Mouse (Mus musculus) gastrocnemius, postnatal 25 days (tissue): ENCODE measurements around the gene Cib4. TPM values are rescaled to one million over a fixed set of nuclear protein-coding genes. Genes with fewer than 3 reads are reported as not detected.

Experiments used
- DNase-seq: peaks from one replicate; pipeline ENCODE4 v3.0.0; 2022
- total RNA-seq, 2 experiments: library from RNA; stranded (reverse); gene quantifications; 1 replicate in 1 of 2; 2 replicates in 1 of 2; pipeline ENCODE4 v1.2.3; 2021

The Cib4 gene
- total RNA-seq, 2 experiments from 2014 or later = not detected

DNA sequence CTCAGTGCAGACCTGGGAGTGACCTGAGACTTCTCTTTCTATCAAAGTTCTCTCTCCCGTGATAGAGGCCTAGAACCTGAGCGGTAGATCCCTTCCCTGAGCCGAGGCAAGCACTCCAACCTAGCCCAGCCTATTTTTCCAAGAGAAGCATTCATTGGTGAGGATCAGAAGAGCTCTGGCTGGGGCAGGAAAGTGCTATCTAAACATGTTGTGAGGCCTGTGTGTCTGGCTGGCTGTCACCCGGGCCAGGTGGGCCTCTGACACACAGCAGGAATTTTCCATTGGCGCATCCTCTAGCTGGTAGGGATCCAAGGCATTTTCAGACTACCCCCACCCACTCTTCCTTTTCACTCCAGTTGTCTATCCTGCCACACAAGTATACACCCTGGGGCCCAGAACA is 26.2 kb upstream of the Cib4 start:
- DNase-seq = no peak

DNA sequence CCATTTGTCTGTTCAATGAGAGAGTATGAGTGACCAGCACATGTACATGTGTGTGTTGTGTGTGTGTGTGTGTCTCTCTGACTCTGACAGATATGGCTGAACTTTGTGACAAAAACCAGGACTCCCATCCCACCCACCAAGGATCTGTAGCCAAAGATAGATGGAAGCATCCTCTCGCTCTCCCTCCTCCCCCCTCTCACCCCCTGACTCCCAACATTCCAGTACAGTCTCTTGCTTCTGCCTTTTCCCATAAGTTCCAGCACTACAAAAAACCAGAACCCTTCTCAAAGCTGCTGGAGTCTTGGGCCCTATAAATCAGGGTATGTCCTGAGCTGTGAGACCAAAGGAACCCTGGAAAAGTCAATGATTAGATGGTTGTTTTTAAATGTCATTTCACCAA is 22.8 kb upstream of the Cib4 start:
- DNase-seq = no peak

GRCm38 (mm10) chr5:30559986-30560493 is 14.4 kb upstream of the Cib4 start:
- no peak for DNase-seq

- no peak for DNase-seq
Measured at GRCm38 (mm10) chr5:30559421-30559820, 13.8 kb upstream of the Cib4 start.

- no peak for DNase-seq
Measured at GRCm38 (mm10) chr5:30556284-30556683, 10.6 kb upstream of the Cib4 start.

GRCm38 (mm10) chr5:30554981-30555380 is 9.3 kb upstream of the Cib4 start:
- DNase-seq = no peak

DNA sequence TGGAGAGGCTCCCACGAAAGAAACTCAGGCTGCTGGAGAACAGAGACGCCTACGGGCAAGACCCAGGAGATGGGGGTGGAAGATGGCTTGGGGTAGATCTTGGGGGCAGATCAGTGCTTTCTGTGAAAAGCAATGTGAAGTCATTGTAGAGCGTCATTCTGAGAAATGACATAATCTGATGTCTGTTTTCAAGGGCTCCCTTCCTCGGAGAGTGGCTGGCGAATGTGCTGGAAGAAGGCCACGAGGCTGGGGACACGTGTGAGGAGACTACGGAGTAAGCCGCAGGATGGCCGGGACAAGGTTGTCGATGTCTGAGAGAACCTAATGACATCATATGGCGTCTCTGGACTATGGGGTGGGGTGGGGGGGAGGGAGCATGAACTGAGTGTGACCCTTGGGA is 8.3 kb upstream of the Cib4 start:
- DNase-seq = no peak

DNA sequence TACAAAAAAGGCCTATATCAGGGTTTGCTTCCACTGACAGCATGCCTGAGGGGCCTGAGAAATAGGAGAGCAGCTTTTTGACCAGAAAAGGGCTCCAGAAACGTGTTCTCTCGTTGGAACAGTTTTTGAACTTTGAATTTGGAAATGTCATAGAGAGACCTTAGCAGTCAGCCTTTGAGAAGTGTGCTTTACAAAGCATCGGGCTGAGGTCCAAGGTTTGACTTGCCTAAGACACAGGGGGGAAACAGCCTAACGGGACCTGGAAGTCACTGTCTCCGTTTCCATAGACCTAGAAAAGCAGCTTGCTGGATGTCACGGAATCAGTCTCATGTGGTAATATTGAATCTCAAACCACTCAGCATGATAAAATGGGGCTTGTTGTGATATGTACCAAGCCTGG is 6.4 kb upstream of the Cib4 start:
- DNase-seq = no peak

DNA sequence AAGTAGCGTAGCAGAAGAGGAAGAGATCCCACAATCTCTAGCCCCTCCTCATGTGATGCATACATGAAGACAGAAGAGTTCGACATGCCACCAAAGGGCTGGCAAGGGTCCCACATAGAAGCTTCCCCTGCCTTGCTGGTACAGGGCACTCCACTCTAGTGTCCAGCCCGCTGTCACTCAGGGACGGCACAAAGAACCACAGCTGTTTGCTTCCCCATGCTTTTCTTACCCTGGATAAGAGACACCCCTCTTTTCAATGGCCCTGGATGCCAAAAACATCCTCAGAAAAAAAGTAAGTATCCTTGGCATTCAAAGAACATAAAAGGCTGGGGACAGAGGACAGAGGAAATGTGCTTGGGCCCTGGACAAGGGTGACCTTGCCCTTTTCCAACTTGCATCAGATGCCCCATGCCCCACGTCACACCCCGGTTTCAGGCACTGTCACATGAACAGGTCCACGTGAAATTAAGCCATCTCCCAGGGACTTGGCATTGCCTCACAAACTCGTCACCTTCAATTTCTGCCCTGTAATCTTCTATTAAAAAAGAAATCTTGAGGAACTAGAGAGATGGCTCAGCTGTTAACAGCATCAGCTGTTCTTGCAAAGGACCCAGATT is 5.5 kb upstream of the Cib4 start:
- no peak for DNase-seq

DNA sequence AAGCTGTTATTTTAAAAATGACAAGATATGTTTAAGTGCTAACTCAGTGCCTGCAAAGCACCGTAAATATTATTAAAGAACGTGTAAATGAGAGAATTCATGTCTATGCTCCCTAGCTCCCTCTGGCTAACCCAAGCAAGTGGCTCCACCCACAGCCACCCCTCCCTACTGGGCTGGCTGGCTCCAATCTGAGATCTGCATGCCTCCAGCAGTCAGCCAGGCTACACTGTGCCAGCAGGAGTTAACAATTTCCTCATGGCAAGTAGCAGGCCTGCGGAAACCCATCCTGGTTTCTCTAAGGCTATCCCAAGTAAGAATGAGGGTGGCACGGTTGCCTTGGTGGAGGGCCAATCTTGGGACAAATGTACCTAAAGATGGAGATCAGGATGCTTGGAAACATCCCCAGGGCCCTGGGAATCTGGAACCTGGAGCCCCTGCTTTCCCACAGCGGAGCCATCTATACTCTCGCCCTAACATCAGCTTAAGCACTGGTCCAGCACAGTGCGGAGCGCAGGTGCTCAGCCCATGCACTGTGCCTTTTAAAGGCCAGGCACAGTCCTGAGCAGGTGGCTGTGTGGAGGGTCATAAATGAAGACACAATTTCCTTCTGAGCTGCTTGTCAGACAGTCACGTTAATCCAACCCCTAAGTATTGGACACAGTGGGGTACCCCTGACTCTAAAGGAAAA is 4.8 kb upstream of the Cib4 start:
- DNase-seq = no peak

DNA sequence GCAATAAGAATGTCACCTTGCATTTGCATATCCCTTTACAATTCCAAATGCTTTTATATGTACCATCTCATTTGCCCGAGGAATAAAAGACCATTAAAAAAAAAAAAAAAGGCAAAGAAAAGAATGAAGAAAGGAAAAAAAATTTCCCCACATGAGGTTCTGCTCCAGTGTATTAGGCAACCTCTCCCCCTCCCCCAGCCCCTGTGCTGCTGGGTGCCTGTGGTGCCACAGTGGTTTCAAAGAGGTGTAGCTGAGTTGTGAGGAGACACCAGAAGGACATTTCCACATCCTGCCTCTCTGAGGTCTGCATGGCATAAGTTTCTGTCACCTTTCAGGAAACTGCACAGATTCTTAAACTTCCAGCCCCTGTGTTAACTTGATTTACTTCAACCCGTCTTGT is 3.0 kb upstream of the Cib4 start:
- no peak for DNase-seq

GRCm38 (mm10) chr5:30536051-30536570 is 9.5 kb downstream of the Cib4 start:
- no peak for DNase-seq

- DNase-seq = no peak
Measured at GRCm38 (mm10) chr5:30534637-30535036, 11.0 kb downstream of the Cib4 start.

- DNase-seq = no peak
Measured at GRCm38 (mm10) chr5:30528906-30529305, 16.7 kb downstream of the Cib4 start.

DNA sequence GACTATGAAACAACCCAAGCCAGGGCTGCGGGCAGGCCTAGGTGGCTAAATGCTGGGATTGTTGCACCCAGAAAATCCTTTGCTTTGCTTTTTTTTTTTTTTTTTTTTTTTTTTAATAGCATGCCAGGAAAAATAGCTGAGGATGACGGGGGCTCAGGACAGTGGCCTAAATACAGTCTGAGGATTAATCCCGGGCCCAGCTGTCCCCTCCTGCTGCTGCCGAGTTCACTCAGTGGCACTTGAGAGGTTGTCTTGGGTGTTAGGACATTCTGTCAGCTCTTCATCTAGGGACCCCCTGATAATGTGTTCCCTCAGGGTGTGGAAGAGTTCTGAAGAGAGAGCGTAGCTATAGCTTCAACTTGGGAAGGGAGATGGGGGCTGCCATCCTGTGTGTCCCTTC is 18.5 kb downstream of the Cib4 start:
- DNase-seq = no peak

DNA sequence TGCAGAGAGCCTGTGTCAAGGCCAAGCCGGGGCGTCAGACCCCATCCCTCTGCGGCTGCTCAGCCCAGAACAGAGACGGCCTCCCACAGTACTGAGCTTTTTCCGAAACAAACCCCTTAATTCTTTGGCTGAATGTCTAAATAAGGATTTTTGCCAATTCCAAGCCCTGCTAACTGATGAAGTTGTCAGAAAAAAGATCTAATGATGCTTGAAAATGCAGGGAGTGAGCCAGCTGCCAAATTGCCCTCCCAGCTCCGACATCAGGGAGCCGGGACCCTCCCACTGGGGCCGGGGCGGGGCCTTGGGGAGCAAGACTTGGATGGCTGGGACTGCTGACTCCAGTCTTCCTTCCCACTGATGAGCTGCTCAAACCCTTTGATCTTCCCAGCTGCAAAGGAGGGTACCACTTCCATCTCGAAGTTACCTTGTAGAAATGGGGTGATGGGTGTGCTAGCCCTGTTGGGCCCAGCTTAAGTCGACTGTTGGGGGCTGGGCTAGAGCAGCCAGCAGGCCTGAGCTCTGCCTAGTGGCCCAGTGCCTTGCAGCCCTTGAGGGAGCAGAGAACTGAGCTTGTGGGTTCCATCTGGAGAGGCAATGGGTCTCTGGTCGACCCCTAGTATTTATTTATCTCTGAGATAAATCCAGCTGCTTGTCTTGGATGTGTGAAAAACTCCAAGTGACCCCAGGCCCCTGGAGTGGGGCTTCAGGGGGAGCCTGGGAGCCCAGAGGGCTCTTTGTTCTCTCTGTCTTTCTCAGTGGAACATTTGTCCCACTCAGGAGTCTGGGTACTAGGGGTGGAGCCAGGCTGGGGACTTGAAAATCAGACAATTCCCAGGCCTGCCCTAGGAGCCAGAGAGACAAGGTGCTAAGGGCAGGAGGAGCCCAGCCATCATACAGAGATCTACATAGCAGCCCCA is 19.5 kb downstream of the Cib4 start:
- peak; percentile 24 for DNase-seq

- no peak for DNase-seq
Measured at GRCm38 (mm10) chr5:30524213-30524612, 21.4 kb downstream of the Cib4 start.

DNA sequence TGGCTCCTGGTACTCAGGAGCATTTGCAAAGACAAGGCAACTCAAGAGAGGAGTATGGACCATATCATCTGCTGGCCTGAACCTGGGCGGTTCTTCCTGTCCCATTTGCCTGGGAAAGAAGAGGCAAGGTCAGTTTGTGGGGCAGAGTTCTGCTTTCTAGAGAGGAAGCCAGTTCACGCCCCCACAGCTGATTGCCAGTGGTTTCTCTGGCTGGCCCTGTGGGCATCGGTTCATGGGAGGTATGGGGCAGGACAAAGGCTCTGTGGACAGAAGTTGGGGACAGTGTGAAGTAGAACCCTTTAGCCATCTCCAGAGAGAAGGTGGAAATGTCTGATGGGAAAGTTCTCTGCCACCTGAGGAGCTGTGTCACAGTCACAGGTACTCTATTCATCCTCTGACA is 22.5 kb downstream of the Cib4 start:
- DNase-seq = no peak

GRCm38 (mm10) chr5:30522406-30522805 is 23.2 kb downstream of the Cib4 start:
- no peak for DNase-seq

DNA sequence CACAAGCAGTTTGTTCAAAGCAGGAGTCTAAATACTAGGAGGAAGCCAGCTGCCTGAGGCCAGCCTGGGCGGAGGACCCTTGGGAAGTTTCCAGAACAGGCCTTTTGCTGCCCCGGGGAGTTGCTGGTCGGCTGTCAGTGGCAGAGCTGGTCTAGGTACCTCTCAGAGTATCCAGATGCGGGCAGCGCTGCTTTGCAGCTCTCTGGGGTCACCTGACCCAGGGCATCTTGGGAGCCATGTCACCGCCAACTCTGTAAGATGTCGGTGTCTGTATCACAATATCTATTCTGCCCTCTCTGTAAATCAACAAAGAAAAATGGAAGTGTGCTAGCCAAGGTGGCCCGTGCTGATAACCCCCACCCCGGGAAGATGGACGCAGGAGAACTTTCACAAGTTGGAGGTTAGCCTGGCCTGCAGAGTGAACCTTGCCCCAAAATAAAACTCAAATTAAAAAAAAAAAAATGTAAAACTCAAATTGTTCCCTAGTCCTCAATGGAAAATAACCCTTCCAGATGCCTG is 25.4 kb downstream of the Cib4 start:
- DNase-seq = no peak

GRCm38 (mm10) chr5:30519494-30519893 is 26.1 kb downstream of the Cib4 start:
- DNase-seq = no peak

DNA sequence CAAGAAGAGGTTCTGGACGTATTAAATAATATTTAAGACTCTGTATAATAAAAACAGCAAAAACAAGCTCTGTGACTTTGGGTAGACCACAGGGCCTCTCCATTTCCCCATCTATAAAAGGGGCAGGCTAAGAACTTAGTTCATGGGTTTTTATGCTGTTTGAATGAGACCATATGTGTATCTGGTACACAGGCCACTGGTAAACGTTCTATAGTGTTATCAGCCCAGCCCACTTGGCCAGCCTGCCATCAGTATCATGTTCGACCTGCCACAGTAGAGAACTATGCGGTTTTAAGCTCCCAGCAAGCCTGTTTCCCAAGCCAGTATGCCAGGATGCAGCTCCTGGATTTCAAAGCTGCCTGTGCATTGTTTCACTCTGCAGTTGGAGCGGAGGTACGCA is 27.1 kb downstream of the Cib4 start:
- DNase-seq = no peak

DNA sequence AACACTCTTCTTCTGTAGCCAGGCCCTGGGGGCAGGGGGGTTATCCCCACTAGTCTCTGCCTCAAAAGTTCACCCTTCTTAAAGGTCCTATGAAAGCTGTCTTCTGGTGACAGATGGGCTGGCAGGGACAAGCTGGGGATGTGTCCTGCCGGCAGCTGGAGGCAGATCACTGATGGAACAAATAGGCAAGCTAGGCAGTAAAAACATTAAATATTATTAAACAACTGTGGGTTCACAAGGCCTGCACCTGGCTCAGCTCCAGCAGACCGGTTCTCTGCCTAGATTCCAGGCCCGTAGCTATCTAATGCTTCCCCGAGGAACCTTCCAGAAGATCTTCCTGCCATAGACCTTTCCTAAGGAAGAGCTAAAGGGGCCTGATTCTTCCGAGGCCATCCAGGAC is 27.5 kb downstream of the Cib4 start:
- DNase-seq = no peak
